Mouse (Mus musculus): ENCODE results near the gene Snapc4.
A peak's percentile ranks its signal among the peaks of the same experiment; 100 is the strongest.

Gene Snapc4

GRCm38 (mm10) chr2:26372396-26372795 lies 8.1 kb downstream of the Snapc4 start:
- no peak for DNase-seq (ENCODE audit: low spot score)

- no peak for DNase-seq (ENCODE audit: low spot score)
Observed at GRCm38 (mm10) chr2:26368572-26368971, 11.9 kb downstream of the Snapc4 start.

- DNase-seq (ENCODE audit: low spot score), result no peak
Observed at GRCm38 (mm10) chr2:26367911-26368310, 12.5 kb downstream of the Snapc4 start.

GRCm38 (mm10) chr2:26364738-26365465 lies 15.6 kb downstream of the Snapc4 start:
- DNase-seq (ENCODE audit: low spot score), result no peak

GRCm38 (mm10) chr2:26363481-26363880 lies 17.0 kb downstream of the Snapc4 start:
- no peak for DNase-seq (ENCODE audit: low spot score)

GRCm38 (mm10) chr2:26362991-26363390 lies 17.5 kb downstream of the Snapc4 start:
- no peak for DNase-seq (ENCODE audit: low spot score)

- DNase-seq (ENCODE audit: low spot score), result no peak
Observed at GRCm38 (mm10) chr2:26360772-26361171, 19.7 kb downstream of the Snapc4 start, which contains the start of gene Card9. TSS of gene Card9 (minus strand) at chr2:26360918.

GRCm38 (mm10) chr2:26359983-26360382 lies 20.5 kb downstream of the Snapc4 start:
- DNase-seq (ENCODE audit: low spot score), result no peak

- DNase-seq (ENCODE audit: low spot score), result no peak
Observed at GRCm38 (mm10) chr2:26358667-26359320, 21.7 kb downstream of the Snapc4 start.

GRCm38 (mm10) chr2:26357484-26357883 lies 23.0 kb downstream of the Snapc4 start:
- no peak for DNase-seq (ENCODE audit: low spot score)

- DNase-seq (ENCODE audit: low spot score), result no peak
Observed at GRCm38 (mm10) chr2:26356678-26357077, 23.8 kb downstream of the Snapc4 start.

- DNase-seq (ENCODE audit: low spot score), result no peak
Observed at GRCm38 (mm10) chr2:26356231-26356630, 24.2 kb downstream of the Snapc4 start.

GRCm38 (mm10) chr2:26354401-26354800 lies 26.1 kb downstream of the Snapc4 start:
- DNase-seq (ENCODE audit: low spot score), result no peak

- no peak for DNase-seq (ENCODE audit: low spot score)
Observed at GRCm38 (mm10) chr2:26353066-26353980, 27.1 kb downstream of the Snapc4 start.

GRCm38 (mm10) chr2:26352291-26352910 lies 28.1 kb downstream of the Snapc4 start:
- DNase-seq (ENCODE audit: low spot score), result no peak

- DNase-seq (ENCODE audit: low spot score), result peak; percentile 89
Observed at GRCm38 (mm10) chr2:26351358-26352290, 28.8 kb downstream of the Snapc4 start, which contains the start of gene Dnlz. TSS of gene Dnlz (minus strand) at chr2:26352110.

GRCm38 (mm10) chr2:26348241-26348640 lies 32.2 kb downstream of the Snapc4 start:
- no peak for DNase-seq (ENCODE audit: low spot score)

GRCm38 (mm10) chr2:26342609-26343490 lies 37.6 kb downstream of the Snapc4 start:
- no peak for DNase-seq (ENCODE audit: low spot score)

GRCm38 (mm10) chr2:26342044-26342443 lies 38.4 kb downstream of the Snapc4 start:
- peak; percentile 80 for DNase-seq (ENCODE audit: low spot score)

GRCm38 (mm10) chr2:26341510-26341981 lies 38.9 kb downstream of the Snapc4 start:
- no peak for DNase-seq (ENCODE audit: low spot score)
